Mouse (Mus musculus): ENCODE data around the gene Tshz2. TPM values are rescaled to one million over a fixed set of nuclear protein-coding genes. Genes with fewer than 3 reads are reported as not detected.

Gene Tshz2
- polyA plus RNA-seq, 1 experiment from 2014 or later: 20.1 TPM

DNA sequence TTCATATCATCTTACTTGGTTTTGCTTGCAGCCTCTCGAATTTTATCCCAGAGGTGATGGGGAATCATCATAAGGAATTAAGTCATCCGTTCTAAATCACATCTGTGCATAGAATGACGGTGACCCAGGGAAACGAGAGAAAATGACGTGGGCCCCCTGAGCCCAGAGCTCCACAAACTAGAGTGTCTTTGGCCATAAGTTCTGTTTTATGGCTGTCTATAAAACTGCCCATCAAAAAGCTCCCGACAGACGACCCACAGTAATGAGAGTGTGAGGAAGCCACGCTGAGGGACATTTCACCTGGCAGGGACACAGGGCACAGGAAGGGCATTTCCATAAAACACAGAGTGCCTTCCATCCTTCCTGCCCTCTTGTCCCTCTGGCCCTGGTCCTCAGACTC lies 21.9 kb upstream of the Tshz2 start:
- Histone ChIP-seq H3K4me3 (ENCODE audit: low read depth, low read length) (no peak overlapping the region), H3K9ac (replicated peaks; ENCODE audit: low read depth, low read length) (no peak overlapping the region), H3K9me3 (ENCODE audit: control insufficient read depth, low read depth, low read length) (no peaks in the 10 kb centered on the region), H3K27me3 (ENCODE audit: control insufficient read depth, insufficient read depth, low read length) (no peaks in the 10 kb centered on the region), H3K4me1 (ENCODE audit: control insufficient read depth, insufficient read depth, low read length) (peaks cover 25% of the 10 kb centered on the region), H3K36me3 (ENCODE audit: control insufficient read depth, insufficient read depth, low read length) (no peaks in the 10 kb centered on the region), H3K27ac (ENCODE audit: low read length) (no peak overlapping the region), H3K4me2 (replicated peaks; ENCODE audit: low read depth, low read length) (no peak overlapping the region)
- 67% methylated on average over 8 of the region's 8 CpGs for WGBS
- no peak for ATAC-seq (ENCODE audit: insufficient number of reproducible peaks, insufficient read depth, low FRiP score, low read depth)

- Histone ChIP-seq H3K36me3 (ENCODE audit: control insufficient read depth, insufficient read depth, low read length) (no peaks in the 10 kb centered on the region), H3K4me2 (replicated peaks; ENCODE audit: low read depth, low read length) (no peak overlapping the region), H3K4me1 (ENCODE audit: control insufficient read depth, insufficient read depth, low read length) (peaks cover 25% of the 10 kb centered on the region), H3K9me3 (ENCODE audit: control insufficient read depth, low read depth, low read length) (no peaks in the 10 kb centered on the region), H3K27me3 (ENCODE audit: control insufficient read depth, insufficient read depth, low read length) (no peaks in the 10 kb centered on the region), H3K4me3 (ENCODE audit: low read depth, low read length) (no peak overlapping the region), H3K27ac (ENCODE audit: low read length) (no peak overlapping the region), H3K9ac (replicated peaks; ENCODE audit: low read depth, low read length) (no peak overlapping the region)
- 35% methylated on average over 7 of the region's 7 CpGs for WGBS
- no peak for ATAC-seq (ENCODE audit: insufficient number of reproducible peaks, insufficient read depth, low FRiP score, low read depth)
Observed at GRCm38 (mm10) chr2:169611557-169611956, 21.3 kb upstream of the Tshz2 start.

GRCm38 (mm10) chr2:169614683-169615082 lies 18.1 kb upstream of the Tshz2 start:
- H3K4me3 ChIP-seq (ENCODE audit: low read depth, low read length): no peak overlapping the region
- no peak overlapping the region for H3K4me2 ChIP-seq (replicated peaks; ENCODE audit: low read depth, low read length)
- no peaks in the 10 kb centered on the region for H3K36me3 ChIP-seq (ENCODE audit: control insufficient read depth, insufficient read depth, low read length)
- no peak overlapping the region for H3K9ac ChIP-seq (replicated peaks; ENCODE audit: low read depth, low read length)
- no peaks in the 10 kb centered on the region for H3K27me3 ChIP-seq (ENCODE audit: control insufficient read depth, insufficient read depth, low read length)
- no peak overlapping the region for H3K27ac ChIP-seq (ENCODE audit: low read length)
- H3K9me3 ChIP-seq (ENCODE audit: control insufficient read depth, low read depth, low read length): no peaks in the 10 kb centered on the region
- 65% methylated on average over 4 of the region's 4 CpGs for WGBS
- no peak for ATAC-seq (ENCODE audit: insufficient number of reproducible peaks, insufficient read depth, low FRiP score, low read depth)
- H3K4me1 ChIP-seq (ENCODE audit: control insufficient read depth, insufficient read depth, low read length): peaks cover 13% of the 10 kb centered on the region

GRCm38 (mm10) chr2:169615998-169616397 lies 16.8 kb upstream of the Tshz2 start:
- H3K9me3 ChIP-seq (ENCODE audit: control insufficient read depth, low read depth, low read length): no peaks in the 10 kb centered on the region
- peaks cover 5% of the 10 kb centered on the region for H3K4me1 ChIP-seq (ENCODE audit: control insufficient read depth, insufficient read depth, low read length)
- no peaks in the 10 kb centered on the region for H3K27me3 ChIP-seq (ENCODE audit: control insufficient read depth, insufficient read depth, low read length)
- no peak overlapping the region for H3K27ac ChIP-seq (ENCODE audit: low read length)
- H3K36me3 ChIP-seq (ENCODE audit: control insufficient read depth, insufficient read depth, low read length): no peaks in the 10 kb centered on the region
- no peak overlapping the region for H3K9ac ChIP-seq (replicated peaks; ENCODE audit: low read depth, low read length)
- no peak overlapping the region for H3K4me3 ChIP-seq (ENCODE audit: low read depth, low read length)
- WGBS: 74% methylated on average over 6 of the region's 6 CpGs
- ATAC-seq (ENCODE audit: insufficient number of reproducible peaks, insufficient read depth, low FRiP score, low read depth): no peak
- H3K4me2 ChIP-seq (replicated peaks; ENCODE audit: low read depth, low read length): no peak overlapping the region

- Histone ChIP-seq H3K4me2 (replicated peaks; ENCODE audit: low read depth, low read length) (peak overlapping the region; percentile 43), H3K27ac (ENCODE audit: low read length) (peak overlapping the region; percentile 67; the same call in 1 of the 2 replicates), H3K9me3 (ENCODE audit: control insufficient read depth, low read depth, low read length) (no peaks in the 10 kb centered on the region), H3K4me1 (ENCODE audit: control insufficient read depth, insufficient read depth, low read length) (peaks cover 4% of the 10 kb centered on the region; the same call in 1 of the 2 replicates), H3K9ac (replicated peaks; ENCODE audit: low read depth, low read length) (no peak overlapping the region), H3K36me3 (ENCODE audit: control insufficient read depth, insufficient read depth, low read length) (no peaks in the 10 kb centered on the region), H3K27me3 (ENCODE audit: control insufficient read depth, insufficient read depth, low read length) (no peaks in the 10 kb centered on the region), H3K4me3 (ENCODE audit: low read depth, low read length) (no peak overlapping the region)
- peak; percentile 76; the same call in 1 of the 2 replicates for ATAC-seq (ENCODE audit: insufficient number of reproducible peaks, insufficient read depth, low FRiP score, low read depth)
- 18% methylated on average over 15 of the region's 15 CpGs for WGBS
Observed at GRCm38 (mm10) chr2:169621201-169621710, 11.6 kb upstream of the Tshz2 start.

GRCm38 (mm10) chr2:169630070-169630469 lies 2.7 kb upstream of the Tshz2 start:
- Histone ChIP-seq H3K36me3 (ENCODE audit: control insufficient read depth, insufficient read depth, low read length) (no peaks in the 10 kb centered on the region), H3K4me3 (ENCODE audit: low read depth, low read length) (no peak overlapping the region), H3K27me3 (ENCODE audit: control insufficient read depth, insufficient read depth, low read length) (no peaks in the 10 kb centered on the region), H3K27ac (ENCODE audit: low read length) (no peak overlapping the region), H3K9me3 (ENCODE audit: control insufficient read depth, low read depth, low read length) (no peaks in the 10 kb centered on the region), H3K9ac (replicated peaks; ENCODE audit: low read depth, low read length) (no peak overlapping the region), H3K4me2 (replicated peaks; ENCODE audit: low read depth, low read length) (no peak overlapping the region), H3K4me1 (ENCODE audit: control insufficient read depth, insufficient read depth, low read length) (no peaks in the 10 kb centered on the region)
- no peak for ATAC-seq (ENCODE audit: insufficient number of reproducible peaks, insufficient read depth, low FRiP score, low read depth)
- 80% methylated on average over 3 of the region's 3 CpGs for WGBS

GRCm38 (mm10) chr2:169633491-169634289 lies 877 bp downstream of the Tshz2 start:
- peak; percentile 39 for ATAC-seq (ENCODE audit: insufficient number of reproducible peaks, insufficient read depth, low FRiP score, low read depth)
- H3K4me3 ChIP-seq (ENCODE audit: low read depth, low read length): peak overlapping the region; percentile 84
- peak overlapping the region; percentile 97 for H3K9ac ChIP-seq (replicated peaks; ENCODE audit: low read depth, low read length)
- no peaks in the 10 kb centered on the region for H3K36me3 ChIP-seq (ENCODE audit: control insufficient read depth, insufficient read depth, low read length)
- peak overlapping the region; percentile 96 for H3K27ac ChIP-seq (ENCODE audit: low read length)
- H3K27me3 ChIP-seq (ENCODE audit: control insufficient read depth, insufficient read depth, low read length): no peaks in the 10 kb centered on the region
- H3K9me3 ChIP-seq (ENCODE audit: control insufficient read depth, low read depth, low read length): no peaks in the 10 kb centered on the region
- under 1% methylated on average over 38 of the region's 38 CpGs for WGBS
- H3K4me1 ChIP-seq (ENCODE audit: control insufficient read depth, insufficient read depth, low read length): peaks cover 7% of the 10 kb centered on the region; the same call in 1 of the 2 replicates
- H3K4me2 ChIP-seq (replicated peaks; ENCODE audit: low read depth, low read length): peak overlapping the region; percentile 79

- Histone ChIP-seq H3K9ac (replicated peaks; ENCODE audit: low read depth, low read length) (peak overlapping the region; percentile 97), H3K36me3 (ENCODE audit: control insufficient read depth, insufficient read depth, low read length) (no peaks in the 10 kb centered on the region), H3K4me1 (ENCODE audit: control insufficient read depth, insufficient read depth, low read length) (peaks cover 7% of the 10 kb centered on the region; the same call in 1 of the 2 replicates), H3K9me3 (ENCODE audit: control insufficient read depth, low read depth, low read length) (no peaks in the 10 kb centered on the region), H3K4me2 (replicated peaks; ENCODE audit: low read depth, low read length) (peak overlapping the region; percentile 79), H3K27me3 (ENCODE audit: control insufficient read depth, insufficient read depth, low read length) (no peaks in the 10 kb centered on the region), H3K27ac (ENCODE audit: low read length) (peak overlapping the region; percentile 96), H3K4me3 (ENCODE audit: low read depth, low read length) (peak overlapping the region; percentile 84)
- ATAC-seq (ENCODE audit: insufficient number of reproducible peaks, insufficient read depth, low FRiP score, low read depth): no peak
- WGBS: 8% methylated on average over 17 of the region's 17 CpGs
Observed at GRCm38 (mm10) chr2:169634619-169635382, 2.0 kb downstream of the Tshz2 start.

Data from stomach, embryonic 14.5 days (tissue).